Mouse (Mus musculus): ENCODE data around the gene Snip1.

GRCm38 (mm10) chr4:125044454-125044853, 22.0 kb upstream of the Snip1 start:
- no peak for TF ChIP-seq MAFK (IDR thresholded peaks at IDR 0.05; ENCODE audit: insufficient read depth, low read depth, low read length)
- no peak for TF ChIP-seq CHD2 (IDR thresholded peaks at IDR 0.05; ENCODE audit: low read depth, low read length)
